Mouse (Mus musculus) hindbrain, embryonic 10.5 days (tissue): ENCODE measurements at regions not wholly inside any gene's neighbourhood (a gene's known extent, or its start where the extent isn't known, plus 50 kb on each side); places are given as distances from the start of the nearest gene placed in this dataset.
A peak's percentile ranks its signal among the peaks of the same experiment; 100 is the strongest.

ENCODE experiments used
- DNase-seq: peaks from one replicate; pipeline ENCODE4 v3.0.0-alpha.2; 2017; ENCODE audit warnings: low spot score
- H3K27ac ChIP-seq: fragments of 300-500 bp; sonication (generic); 2 replicates; pipeline ENCODE4 v1.5.1; 2016; ENCODE audit warnings: mild to moderate bottlenecking, moderate library complexity
- H3K27me3 ChIP-seq: fragments of 300-500 bp; sonication (generic); 2 replicates; pipeline ENCODE4 v1.6.1; 2016; ENCODE audit warnings: mild to moderate bottlenecking; ENCODE audit not compliant: poor library complexity, insufficient read depth, severe bottlenecking
- H3K36me3 ChIP-seq: fragments of 300-500 bp; sonication (generic); 2 replicates; pipeline ENCODE4 v1.6.1; 2016; ENCODE audit warnings: mild to moderate bottlenecking, moderate library complexity
- H3K4me1 ChIP-seq: fragments of 300-500 bp; sonication (generic); replicated peaks from 2 replicates; pipeline ENCODE4 v1.6.1; 2016; ENCODE audit warnings: mild to moderate bottlenecking
- H3K4me3 ChIP-seq: fragments of 300-500 bp; sonication (generic); 2 replicates; pipeline ENCODE4 v1.5.1; 2016; ENCODE audit warnings: mild to moderate bottlenecking, moderate library complexity
- H3K9me3 ChIP-seq: fragments of 300-500 bp; sonication (generic); 2 replicates; pipeline ENCODE4 v1.6.1; 2016; ENCODE audit warnings: mild to moderate bottlenecking, moderate library complexity
- WGBS: fragments of 180-500 bp; shearing (Covaris S2); methylation state at CpG from one replicate; pipeline ENCODE4 v1.1.7; 2016; 5-methylcytosine and 5-hydroxymethylcytosine counted together

DNA sequence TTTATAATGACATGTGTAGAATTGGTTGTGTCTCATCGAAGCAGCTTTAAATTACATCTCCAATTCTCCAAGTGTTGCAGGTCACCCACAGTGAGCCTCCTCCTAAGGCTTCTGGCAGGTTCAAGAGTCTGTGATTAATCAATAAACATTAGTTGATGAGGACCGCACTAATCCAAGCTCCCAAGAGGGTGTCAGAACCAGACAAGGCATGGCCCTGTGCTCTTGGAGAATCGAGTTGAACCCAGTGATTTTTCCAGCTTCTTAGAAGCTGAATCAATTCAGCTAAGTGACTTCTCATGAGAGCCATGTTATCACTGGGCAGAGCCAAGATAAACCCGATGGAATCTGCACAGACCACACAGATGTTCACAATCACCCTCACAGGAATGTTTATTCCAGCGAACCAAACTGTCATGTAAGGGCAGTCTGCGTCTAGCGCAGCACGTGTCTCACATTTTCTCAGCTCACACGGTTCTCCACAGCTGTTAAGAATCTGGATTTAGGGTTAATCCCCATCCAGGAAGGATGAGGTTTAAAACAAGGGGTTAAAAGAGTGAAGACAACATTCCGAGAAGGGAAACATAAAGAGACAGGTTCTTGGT lies 76.4 kb upstream of the Cd93 start:
- no peaks in the 10 kb centered on the region for H3K27me3 ChIP-seq
- 0 out of 2 replicates have a peak, but pooled peaks cover 4% of the 10 kb centered on the region for H3K4me1 ChIP-seq
- H3K9me3 ChIP-seq, result no peaks in the 10 kb centered on the region
- no peaks in the 10 kb centered on the region for H3K36me3 ChIP-seq
- no peak overlapping the region for H3K4me3 ChIP-seq
- DNase-seq, result no peak
- WGBS, result 69% methylated on average over 10 of the region's 10 CpGs
- H3K27ac ChIP-seq, result no peak overlapping the region

DNA sequence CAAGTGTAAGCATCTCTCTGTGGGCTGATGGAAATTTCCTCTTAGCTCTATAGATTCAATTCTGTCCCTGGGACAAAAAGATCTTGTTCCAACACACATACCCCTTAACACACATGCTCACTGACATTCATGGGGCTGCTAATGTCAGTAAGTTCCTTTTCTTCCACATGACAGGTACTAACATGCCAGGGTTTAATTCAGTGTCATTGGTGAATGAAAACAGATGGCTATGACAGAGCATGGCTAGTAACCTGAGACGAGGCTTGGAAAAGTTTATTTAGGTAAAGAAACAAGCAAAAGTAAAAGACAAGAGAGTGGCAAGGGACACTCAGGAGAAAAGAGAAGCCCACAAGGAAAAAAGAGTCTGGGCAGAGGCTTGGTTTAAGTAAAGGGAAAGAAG lies 74.5 kb upstream of the Cd93 start:
- Histone ChIP-seq H3K27ac (no peak overlapping the region), H3K4me1 (0 out of 2 replicates have a peak, but pooled peaks cover 4% of the 10 kb centered on the region), H3K27me3 (no peaks in the 10 kb centered on the region), H3K4me3 (no peak overlapping the region), H3K36me3 (no peaks in the 10 kb centered on the region), H3K9me3 (no peaks in the 10 kb centered on the region)
- DNase-seq, result no peak
- WGBS, result 50% methylated on average over 1 of the region's 1 CpGs

DNA sequence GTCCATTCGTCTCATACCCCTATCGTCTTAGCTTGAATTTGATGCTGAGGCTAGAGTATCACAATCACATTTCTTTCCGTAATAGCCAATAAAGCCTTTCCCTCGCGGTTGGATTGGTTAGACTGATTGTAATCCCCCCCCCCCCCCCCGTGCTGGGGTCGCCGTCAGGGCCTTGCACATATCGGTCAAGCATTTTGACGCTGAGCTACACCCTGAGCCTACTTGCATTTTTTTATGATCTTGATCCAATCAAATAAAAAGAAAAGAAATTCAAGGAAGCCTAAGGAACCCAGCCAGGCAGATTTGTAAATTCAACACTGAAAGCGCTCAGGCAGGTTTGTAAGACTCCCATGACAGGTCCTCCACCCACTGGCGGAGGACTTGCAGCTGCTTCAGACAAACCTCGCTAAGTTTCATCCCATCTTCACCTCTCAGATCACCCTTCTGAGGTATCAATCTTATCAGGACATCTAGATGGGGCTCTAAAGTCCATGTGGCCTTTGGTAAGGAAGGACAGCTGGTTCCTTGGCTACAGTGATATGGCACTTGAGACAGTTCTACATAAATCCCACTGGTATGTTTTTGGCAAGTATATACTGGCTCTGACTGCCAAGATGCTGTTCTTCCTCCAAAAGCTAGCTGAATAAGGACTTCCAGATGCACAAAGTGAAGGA lies 66.8 kb upstream of the Cd93 start:
- DNase-seq, result no peak
- Histone ChIP-seq H3K27me3 (no peaks in the 10 kb centered on the region), H3K4me1 (no peaks in the 10 kb centered on the region), H3K9me3 (no peaks in the 10 kb centered on the region), H3K27ac (no peak overlapping the region), H3K36me3 (no peaks in the 10 kb centered on the region), H3K4me3 (no peak overlapping the region)
- WGBS, result 86% methylated on average over 13 of the region's 13 CpGs

DNA sequence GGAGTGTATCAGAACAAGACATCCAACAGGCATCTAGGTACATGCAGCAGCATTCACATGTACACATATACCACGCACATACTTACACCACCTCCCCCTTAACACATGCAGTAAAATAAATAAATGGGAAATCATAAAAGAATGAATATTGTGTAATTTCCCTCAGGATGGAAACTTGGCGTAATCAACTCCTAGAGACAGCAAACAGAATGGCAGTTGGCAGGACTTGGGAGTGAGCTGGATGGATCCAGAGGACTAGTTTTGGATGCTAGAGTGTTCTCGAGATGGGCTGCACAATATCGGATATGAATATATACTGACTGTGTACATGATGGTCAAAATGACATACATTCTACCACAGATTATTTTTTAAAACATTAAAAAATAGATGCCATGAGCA lies 66.0 kb upstream of the Cd93 start:
- H3K27ac ChIP-seq, result no peak overlapping the region
- H3K27me3 ChIP-seq, result no peaks in the 10 kb centered on the region
- no peaks in the 10 kb centered on the region for H3K36me3 ChIP-seq
- no peaks in the 10 kb centered on the region for H3K9me3 ChIP-seq
- no peak overlapping the region for H3K4me3 ChIP-seq
- H3K4me1 ChIP-seq, result no peaks in the 10 kb centered on the region
- no peak for DNase-seq
- WGBS, result 94% methylated on average over 4 of the region's 4 CpGs

DNA sequence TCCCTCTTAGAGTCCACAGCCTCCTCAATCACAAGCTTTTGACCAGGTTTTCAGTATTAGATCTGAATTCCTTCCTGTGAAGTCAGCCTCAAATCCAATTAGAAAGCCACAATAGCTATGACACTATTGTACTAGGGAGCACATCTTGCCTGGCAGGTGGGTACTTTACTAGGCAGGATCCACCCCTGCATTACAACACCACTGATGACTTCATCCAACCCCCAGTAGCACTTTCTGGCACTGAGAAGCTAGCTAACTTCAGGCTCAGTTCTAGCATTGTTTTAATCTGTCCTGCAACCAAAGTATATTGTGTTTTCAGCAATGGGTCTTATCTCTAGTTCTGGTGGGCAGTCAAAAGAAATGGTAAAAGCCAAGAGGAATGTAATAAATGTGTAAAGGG lies 64.2 kb upstream of the Cd93 start:
- Histone ChIP-seq H3K4me3 (no peak overlapping the region), H3K4me1 (no peaks in the 10 kb centered on the region), H3K9me3 (no peaks in the 10 kb centered on the region), H3K27ac (no peak overlapping the region), H3K36me3 (no peaks in the 10 kb centered on the region), H3K27me3 (no peaks in the 10 kb centered on the region)
- DNase-seq, result no peak

DNA sequence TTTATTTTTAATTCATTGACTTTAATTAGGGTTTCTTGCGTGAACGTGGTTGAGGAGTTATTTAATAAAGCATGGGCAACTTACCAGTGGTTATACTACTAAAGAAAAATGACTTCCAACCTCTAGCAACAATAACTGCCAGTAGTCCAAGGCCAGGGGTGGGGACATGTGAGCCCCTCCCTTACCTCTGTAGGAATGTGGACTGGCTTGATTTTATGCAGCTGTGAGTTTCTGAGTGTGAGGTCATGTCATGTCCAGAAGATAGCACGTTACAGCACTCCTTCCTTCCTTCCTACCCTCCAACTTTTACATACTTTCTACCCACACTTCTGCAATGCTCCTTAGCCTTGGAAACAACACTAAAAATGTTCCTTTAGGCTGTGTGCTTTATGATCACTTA lies 63.6 kb upstream of the Cd93 start:
- whole genome bisulfite sequencing, result 82% methylated on average over 3 of the region's 3 CpGs
- Histone ChIP-seq H3K27me3 (no peaks in the 10 kb centered on the region), H3K9me3 (no peaks in the 10 kb centered on the region), H3K4me3 (no peak overlapping the region), H3K27ac (no peak overlapping the region), H3K36me3 (no peaks in the 10 kb centered on the region), H3K4me1 (no peaks in the 10 kb centered on the region)
- no peak for DNase-seq

DNA sequence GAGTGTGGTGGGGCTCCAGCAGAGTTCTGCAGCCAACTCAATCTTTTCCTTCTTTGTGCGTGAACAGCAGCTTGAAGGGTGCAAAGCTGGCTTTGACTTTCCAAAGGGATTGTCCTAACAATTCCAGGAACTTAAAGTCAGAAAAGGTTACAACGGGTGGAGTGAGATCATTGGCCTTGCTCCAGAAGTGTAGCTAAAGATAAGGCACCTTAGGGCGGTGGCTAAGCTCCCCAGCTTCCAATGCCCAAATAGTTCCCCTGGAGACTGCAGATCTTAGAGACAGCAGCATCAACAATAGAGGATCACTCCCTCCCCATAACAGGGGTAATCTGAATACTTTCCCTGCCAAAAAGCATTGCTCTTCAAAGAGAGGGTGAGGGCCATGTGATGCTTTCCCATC lies 62.3 kb upstream of the Cd93 start:
- Histone ChIP-seq H3K27me3 (no peaks in the 10 kb centered on the region), H3K9me3 (no peaks in the 10 kb centered on the region), H3K36me3 (no peaks in the 10 kb centered on the region), H3K27ac (no peak overlapping the region), H3K4me1 (no peaks in the 10 kb centered on the region), H3K4me3 (no peak overlapping the region)
- DNase-seq, result no peak
- 85% methylated on average over 3 of the region's 3 CpGs for WGBS

DNA sequence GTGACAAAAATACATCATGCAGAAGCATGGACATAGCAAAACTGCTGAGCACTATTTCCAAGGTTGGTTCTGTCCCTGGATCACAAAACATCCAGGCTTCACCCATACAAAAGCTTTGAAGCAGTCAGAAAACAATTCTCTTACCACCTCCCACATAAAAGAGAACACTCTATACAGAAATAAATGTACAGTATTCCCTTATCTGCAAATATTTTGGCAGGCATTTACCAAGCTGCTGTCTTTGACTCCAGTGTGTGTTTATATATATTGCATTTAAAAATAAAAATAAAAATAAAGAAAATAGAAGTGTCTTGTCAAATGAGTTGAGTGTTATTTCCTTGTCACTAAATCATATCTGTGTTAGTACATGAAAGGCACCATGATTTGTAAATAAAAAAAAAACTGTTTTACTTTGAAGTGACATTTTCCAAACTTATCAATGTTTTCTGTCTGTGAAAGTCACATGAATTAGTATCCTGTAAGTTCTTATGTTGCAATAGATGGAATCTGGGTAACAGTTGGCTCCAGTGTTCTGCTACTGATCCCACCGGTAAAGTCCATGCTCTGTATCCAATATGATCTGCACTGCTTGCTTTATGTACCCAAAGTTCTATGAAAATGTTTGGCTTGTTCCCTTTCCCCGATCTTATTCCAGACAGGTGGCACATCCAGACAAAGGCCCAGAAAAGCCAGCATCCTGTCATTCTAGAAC lies 59.9 kb upstream of the Cd93 start:
- Histone ChIP-seq H3K27me3 (no peaks in the 10 kb centered on the region), H3K4me3 (no peak overlapping the region), H3K36me3 (no peaks in the 10 kb centered on the region), H3K4me1 (no peaks in the 10 kb centered on the region), H3K9me3 (no peaks in the 10 kb centered on the region), H3K27ac (no peak overlapping the region)
- WGBS, result 91% methylated on average over 2 of the region's 2 CpGs
- no peak for DNase-seq

DNA sequence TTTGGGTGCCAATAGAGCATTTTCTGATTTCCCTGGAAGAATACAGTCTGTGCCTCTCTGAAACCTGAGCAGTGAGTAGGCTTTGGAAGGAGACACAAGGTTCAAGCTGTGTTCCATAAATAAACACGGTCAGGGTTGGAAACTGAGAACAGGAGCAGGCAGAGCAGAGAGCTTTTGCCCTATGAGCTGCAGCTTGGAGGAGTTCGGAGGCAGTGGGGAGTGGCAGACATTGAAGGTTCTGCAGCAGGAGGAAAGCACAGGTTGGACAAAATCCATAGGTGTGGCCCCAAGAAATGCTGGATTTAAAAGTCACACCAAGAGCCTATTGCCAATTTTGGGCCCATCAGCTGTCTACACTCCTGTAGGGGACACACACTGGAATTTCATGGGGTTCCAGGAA lies 59.0 kb upstream of the Cd93 start:
- DNase-seq, result no peak
- no peaks in the 10 kb centered on the region for H3K36me3 ChIP-seq
- H3K9me3 ChIP-seq, result no peaks in the 10 kb centered on the region
- 75% methylated on average over 2 of the region's 2 CpGs for WGBS
- no peak overlapping the region for H3K27ac ChIP-seq
- H3K4me3 ChIP-seq, result no peak overlapping the region
- no peaks in the 10 kb centered on the region for H3K4me1 ChIP-seq
- H3K27me3 ChIP-seq, result no peaks in the 10 kb centered on the region

DNA sequence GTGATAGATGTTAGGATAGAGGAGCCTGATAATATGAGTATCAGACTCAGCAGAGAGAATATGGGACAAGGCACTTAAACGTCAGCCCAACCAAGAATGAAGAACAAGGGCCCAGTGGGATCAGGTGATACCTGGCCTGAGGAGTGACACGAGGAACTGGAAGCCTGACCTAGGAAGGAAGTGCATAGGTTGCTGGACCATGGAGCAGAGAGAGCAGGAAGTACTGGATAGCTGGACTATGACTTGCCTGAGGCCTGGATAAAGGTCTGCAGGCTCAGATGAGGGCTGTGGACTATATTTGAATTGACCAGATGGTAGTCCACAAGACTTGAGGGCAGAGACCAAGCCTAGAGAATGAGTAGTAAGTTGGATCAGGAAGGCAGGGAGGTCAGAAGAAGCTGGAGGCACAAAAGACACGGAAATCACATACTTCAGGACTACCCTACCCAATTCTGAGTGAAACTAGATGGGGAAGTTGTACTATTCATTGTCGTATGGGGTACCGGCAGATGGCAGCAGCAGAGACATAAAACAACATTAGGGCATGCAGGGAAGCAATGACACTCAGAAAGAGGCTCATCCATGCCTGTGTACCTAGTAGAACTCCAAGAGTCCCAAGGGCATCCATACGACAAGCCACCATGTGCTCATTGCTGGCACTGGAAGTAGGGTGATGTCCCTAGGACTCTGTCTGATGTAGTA lies 57.0 kb upstream of the Cd93 start:
- peak overlapping the region; percentile 41; the same call in 1 of the 2 replicates for H3K27ac ChIP-seq
- H3K27me3 ChIP-seq, result no peaks in the 10 kb centered on the region
- H3K9me3 ChIP-seq, result no peaks in the 10 kb centered on the region
- no peak for DNase-seq
- no peak overlapping the region for H3K4me3 ChIP-seq
- no peaks in the 10 kb centered on the region for H3K4me1 ChIP-seq
- WGBS, result 82% methylated on average over 6 of the region's 6 CpGs
- H3K36me3 ChIP-seq, result no peaks in the 10 kb centered on the region

DNA sequence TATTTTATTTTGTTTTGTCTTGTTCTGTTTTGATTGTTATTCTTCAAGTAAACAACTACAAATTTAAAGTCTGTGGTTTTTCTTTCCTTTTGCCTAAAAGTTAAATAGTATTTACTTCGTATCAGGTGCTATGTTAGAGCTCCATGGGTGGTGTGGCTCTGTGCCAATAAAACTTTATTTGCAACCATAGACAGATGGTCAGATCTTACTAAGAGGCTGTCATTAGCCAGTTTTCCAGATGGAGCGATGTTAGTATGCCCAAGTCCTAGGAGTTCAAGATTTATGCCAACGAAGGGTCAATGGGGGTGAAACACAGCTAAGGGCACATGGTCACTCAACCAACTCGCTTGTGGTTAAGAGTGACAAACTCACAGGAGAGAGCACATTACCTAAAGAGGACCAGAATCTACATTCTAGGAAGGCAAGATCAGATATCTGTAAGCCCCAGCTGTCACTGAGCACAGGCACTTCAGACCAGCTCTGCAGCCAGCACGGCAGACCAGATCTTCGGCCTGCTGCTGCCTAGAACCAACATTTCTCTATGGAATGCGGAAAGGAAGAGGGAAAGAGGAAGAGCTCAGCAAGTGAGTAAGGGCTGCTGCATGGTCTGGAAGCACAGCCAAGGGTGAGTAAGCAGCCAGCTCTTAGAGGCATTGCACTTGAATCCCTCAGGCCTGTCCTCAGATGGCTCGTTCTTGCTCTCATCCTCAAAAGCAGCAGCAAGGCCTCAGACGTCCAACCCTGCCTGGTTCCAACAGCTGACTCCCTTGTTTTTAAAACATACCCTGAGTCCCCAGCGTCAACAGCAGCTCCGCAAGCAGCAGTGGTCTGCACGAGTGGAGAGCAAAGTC lies 54.3 kb upstream of the Cd93 start:
- no peaks in the 10 kb centered on the region for H3K9me3 ChIP-seq
- no peak overlapping the region for H3K4me3 ChIP-seq
- no peaks in the 10 kb centered on the region for H3K36me3 ChIP-seq
- H3K27ac ChIP-seq, result no peak overlapping the region
- no peaks in the 10 kb centered on the region for H3K27me3 ChIP-seq
- H3K4me1 ChIP-seq, result no peaks in the 10 kb centered on the region
- WGBS, result 85% methylated on average over 12 of the region's 12 CpGs
- DNase-seq, result no peak

DNA sequence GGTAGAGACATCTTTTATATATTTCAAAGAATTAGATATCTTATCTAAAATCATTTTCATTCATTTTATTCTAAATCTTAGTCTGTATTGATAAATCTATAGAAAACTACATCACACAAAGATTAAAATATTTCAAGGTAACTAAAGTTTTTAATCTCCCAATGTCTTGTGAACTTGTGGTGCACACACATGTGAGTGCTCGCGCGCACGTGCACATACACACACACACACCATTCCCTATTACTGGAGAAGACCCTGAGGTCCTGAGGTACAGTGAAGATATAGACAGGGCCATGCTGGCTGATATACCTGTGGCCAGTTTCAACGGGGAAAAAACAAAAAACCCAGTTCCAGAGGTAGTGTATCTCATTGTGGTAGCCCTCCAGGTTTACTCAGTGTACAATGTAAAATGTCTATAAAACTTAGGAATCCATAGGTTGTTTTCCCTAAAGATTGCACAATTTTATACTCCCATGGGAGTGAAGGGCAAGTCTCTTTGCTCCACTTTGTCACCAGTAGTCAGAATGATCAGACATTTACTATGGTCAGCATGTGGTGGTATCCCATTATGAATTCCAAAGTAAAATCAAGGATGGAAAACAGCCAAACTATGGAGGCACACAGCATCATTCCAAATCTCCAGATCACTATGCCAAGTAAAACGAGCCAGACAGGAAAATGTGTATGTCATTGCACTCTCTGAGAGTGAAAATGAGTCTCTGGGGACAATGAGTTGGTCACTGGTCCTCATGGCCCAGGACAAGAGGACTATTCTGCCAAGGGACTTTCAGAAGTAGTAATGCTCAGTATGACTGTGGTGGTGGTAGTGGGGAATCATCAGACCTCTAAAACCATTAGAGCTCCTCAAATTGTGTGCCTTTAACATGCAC lies 53.0 kb upstream of the Cd93 start:
- H3K4me1 ChIP-seq, result no peaks in the 10 kb centered on the region
- H3K36me3 ChIP-seq, result no peaks in the 10 kb centered on the region
- no peaks in the 10 kb centered on the region for H3K9me3 ChIP-seq
- H3K27ac ChIP-seq, result no peak overlapping the region
- no peak overlapping the region for H3K4me3 ChIP-seq
- DNase-seq, result no peak
- no peaks in the 10 kb centered on the region for H3K27me3 ChIP-seq
- WGBS, result 90% methylated on average over 6 of the region's 6 CpGs
